Mouse (Mus musculus): ENCODE results near the gene Fam227b.

Gene Fam227b

DNA sequence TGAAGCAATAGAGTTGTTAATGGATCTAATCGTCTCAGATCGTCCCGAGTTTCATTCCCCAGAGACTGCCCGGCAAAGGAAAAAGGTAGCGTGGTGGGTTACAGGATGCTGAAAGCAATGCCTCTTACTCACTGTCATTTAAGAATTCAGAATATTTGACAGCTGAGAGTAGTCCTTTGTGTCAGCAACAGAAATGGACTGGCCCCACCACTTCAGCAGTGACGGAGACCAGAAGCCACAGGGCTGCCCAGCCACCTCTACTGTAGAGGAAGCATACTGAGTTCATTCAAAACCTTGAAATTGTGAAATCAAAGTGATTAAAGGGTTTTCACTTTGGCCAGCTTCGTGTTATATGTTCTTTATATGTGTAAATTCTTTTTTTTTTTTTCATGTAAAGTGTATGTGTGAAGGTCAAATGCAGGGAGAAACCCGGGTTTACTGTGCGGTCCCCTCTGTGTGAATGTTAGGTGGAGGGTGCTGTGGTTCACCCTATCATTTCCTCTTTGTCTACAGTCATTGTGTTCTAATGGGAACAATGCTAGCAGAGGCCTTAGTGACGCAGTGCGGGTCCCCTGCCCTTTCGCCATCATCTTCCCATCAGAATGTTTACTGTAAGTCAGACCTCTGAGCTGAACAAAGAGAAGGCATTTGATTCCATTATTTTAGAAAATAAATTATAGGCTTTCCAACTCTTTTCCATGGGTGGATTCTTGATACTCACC is 136.7 kb downstream of the Fam227b start:
- no peak for DNase-seq (ENCODE audit: extremely low spot score, low read depth, low spot score)

DNA sequence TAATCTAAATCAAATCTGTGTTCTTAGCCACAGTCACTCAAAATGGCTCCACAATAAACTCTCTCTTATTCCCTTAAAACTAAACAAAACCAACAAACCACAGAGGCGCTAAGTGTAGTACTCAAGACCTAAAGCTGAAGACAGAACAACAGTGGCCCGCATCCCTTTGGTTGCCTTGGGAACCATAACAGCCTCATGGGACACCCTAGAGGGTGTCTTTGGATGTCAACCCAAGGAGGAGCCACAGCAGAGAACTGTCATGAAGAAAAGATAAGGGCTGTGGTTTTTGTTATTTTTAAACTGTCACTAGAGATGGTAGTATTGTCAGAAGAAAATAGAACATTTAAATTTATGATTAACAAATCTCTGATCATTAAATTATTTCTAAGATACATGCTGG is 145.1 kb downstream of the Fam227b start:
- DNase-seq (ENCODE audit: extremely low spot score, low read depth, low spot score): no peak

DNA sequence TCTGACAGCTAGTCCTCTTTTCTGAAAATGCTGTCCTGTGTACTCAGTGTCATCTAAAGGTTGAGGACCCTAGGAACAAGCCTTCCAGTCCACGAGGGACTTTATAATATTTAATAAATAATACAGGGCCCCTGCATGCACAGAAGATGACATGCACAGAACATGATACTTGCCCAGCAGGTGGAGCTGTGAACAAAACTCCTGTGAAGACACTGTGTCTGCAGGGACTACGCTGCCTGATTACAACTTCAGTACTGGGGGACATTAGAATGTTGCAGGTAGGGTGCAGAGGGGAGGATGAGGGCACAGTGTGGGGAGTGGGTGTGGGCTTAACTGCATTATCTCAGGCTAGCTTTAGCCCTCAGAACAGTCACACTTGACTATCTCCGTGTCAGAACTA is 145.7 kb downstream of the Fam227b start:
- DNase-seq (ENCODE audit: extremely low spot score, low read depth, low spot score): no peak

DNA sequence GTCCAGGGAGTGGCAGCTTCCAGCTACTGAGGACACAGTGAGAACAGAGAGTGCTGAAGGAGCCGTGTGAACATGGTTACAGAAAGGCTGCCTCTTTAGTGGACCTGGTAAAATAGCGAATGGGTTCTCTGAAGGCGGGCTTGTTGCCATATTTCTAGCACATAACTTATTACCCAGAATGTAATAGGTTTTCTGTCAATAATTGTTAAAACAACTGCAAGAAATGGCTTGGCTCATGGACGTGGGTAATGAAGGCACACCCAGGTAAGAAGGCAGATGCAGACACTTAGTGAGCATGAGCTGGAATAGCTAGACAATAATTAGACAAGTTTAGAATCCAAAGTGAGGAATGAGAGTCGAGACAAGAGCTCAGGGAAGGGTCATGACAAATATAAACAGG is 149.5 kb downstream of the Fam227b start:
- DNase-seq (ENCODE audit: extremely low spot score, low read depth, low spot score): no peak

DNA sequence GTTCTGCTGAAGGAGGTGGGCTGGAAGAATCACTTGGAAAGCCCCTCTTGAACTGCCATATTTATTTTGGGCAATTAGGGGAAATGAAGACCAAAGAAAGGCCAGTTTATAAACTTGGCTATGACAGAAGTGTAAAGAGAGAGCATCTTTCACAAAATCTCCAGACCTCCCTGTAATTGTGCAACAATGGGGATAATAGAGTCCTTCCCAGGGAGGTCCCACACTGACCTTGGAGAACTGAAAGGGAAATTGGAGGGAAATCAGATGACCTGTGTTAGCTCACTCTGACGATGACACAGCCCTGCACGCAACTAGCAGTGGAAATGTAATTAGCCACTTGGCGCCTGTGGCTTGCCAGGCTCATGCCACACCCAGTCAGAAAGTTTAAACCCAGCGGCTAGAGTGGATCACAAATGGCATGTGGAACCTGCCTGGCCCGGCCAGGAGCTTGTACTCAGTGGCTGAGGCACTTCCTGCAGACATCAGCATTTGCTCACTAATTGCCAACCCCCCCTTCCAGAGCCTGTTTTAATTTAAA is 175.9 kb downstream of the Fam227b start:
- DNase-seq (ENCODE audit: extremely low spot score, low read depth, low spot score): no peak

DNA sequence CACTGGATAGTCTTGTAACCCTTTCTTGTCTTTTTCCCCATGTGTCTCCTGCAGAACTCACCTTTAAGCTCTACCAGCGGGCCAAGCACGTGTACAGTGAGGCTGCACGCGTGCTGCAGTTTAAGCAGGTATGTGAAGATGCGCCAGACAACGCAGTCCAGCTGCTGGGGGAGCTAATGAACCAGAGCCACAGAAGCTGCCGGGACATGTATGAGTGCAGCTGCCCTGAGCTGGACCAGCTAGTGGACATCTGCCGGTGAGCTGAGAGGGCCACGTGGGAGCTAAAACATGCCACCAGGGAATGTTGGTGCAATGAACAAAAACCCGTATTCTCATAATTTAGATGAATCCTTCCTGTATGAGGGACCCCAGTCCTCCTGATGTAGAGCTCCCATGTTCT is 176.6 kb downstream of the Fam227b start:
- DNase-seq (ENCODE audit: extremely low spot score, low read depth, low spot score): no peak

DNA sequence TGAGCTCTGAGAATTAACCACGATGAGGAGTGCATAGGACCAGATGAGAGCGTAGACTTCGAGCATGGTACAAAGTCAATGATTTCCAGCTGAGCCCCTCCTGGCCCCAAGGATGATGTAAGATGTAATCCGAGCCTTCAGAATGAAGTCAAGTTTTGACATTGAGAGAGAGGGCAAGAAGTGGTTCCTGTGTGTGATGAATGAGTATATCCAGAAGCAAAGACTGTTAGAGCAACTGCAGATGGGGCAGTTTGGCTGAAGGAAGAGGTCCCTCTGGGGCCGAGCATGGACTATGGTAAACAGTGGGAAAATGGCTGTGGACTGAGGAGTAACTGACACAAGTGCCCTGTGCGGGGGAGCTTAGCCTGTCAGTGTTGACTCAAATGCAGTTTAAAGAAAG is 178.6 kb downstream of the Fam227b start:
- DNase-seq (ENCODE audit: extremely low spot score, low read depth, low spot score): no peak

DNA sequence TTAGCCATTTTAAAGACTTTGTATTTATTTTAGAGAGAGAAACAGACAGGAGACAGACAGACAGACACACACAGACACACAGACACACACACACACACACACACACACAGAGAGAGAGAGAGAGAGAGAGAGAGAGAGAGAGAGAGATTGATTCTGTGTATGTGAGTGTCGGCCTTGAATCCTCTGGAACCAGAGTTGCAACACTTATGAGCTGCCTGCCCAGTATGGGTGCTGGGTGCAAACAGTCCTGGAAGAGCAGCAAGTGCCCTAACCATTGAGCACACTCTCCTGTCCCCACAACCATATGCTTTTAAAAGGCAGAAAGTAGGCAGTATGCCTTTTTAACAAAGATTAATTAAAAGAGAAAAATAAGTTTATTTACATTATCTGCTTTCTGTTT is 183.0 kb downstream of the Fam227b start:
- no peak for DNase-seq (ENCODE audit: extremely low spot score, low read depth, low spot score)

DNA sequence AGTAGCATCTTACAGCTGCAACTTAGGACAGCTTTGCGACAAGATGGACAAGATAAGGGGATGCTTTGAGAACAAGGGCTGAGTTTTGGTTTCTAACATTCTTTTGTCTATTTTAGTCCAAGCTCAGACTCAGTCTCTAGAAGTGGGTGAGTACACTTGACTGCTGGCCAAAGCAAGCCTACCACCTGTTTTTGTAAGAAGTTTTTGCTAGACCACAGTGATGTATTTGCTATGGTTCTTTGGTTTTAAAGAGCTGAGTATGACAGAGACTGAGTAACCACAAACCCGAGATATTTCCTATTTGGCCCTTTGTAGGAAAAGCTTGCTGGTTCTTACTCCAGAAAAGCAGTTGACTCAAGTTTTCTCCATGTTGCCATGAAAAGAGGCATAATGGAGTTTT is 203.6 kb downstream of the Fam227b start:
- no peak for DNase-seq (ENCODE audit: extremely low spot score, low read depth, low spot score)

DNA sequence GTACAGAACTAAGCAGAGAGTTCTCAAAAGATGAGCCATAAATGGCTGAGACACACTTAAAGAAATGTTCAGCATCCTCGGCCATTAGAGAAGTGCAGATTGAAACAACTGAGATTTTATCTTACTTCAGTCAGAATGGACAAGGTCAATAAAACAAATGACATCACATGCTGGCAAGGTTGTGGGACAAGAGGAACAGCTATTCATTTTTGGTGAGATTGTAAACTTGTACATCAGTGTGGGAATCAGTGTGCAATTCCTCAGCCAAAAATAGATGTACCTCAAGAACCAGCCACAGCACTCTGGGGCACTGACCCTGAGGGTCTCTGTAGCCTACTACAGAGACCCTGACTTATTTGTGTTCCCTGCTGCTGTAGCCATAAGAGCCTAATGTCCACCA is 208.5 kb downstream of the Fam227b start:
- no peak for DNase-seq (ENCODE audit: extremely low spot score, low read depth, low spot score)

DNA sequence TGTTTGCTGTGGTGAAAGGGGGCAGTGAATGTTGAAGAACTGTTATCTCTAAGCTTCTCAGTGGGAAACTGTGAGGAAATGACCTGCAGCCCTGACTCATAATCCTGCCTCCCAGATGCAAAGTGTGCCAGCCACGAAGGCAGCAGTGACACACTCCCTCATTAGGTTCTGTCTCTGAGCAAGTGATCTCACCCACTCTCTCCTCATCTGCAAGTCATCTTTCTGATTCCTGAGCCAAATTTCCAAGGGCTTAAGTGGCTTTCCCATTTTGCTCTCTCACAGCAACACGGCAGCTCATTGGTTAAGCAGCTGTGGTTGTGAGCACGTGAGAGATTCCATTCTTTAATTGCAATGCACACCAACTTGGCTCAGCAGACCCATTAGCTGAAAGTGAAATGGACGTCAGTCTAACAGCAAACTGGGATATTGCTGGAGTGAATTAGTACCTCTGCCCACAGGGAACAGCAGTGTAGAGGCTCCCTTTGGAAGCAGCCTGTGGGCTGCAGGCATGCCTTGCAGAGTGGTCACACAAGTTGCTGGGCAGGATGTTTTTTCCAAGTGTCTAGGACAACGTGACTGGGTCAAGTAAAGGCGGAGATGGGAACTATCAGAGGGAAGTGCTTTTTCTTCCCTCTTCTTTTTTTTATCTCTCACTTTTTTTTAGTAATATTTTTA is 210.6 kb downstream of the Fam227b start:
- DNase-seq (ENCODE audit: extremely low spot score, low read depth, low spot score): no peak

DNA sequence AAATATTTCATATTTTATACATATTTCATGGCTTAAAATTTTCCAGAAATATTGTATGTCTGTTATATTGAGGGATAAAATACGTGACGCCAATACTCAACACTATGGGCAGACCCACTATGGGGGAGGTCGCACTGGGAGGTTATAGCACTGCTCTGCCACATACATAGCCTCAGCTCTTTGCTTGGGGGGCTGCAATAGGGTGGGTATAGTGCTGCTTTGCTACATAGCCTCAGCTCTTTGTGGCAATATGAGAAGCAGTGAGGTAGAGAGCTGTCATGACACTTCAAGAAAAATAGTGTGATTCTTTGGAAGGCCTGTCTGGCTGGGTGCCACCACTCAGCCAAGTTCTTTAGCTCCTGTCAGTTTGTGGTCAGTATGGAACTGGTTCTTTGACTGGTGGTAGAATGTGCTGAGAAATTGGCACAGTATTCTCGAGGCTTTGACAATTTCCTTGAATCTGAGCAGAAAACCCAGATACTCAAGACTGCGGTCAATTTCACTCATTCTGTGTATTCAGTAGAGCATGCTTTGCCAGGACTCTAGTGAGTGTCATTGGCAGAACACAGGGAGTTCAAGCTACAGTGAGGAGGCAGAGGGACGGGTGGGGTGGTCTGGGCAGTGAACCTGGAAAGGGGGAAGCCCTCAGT is 212.7 kb downstream of the Fam227b start:
- DNase-seq (ENCODE audit: extremely low spot score, low read depth, low spot score): no peak

DNA sequence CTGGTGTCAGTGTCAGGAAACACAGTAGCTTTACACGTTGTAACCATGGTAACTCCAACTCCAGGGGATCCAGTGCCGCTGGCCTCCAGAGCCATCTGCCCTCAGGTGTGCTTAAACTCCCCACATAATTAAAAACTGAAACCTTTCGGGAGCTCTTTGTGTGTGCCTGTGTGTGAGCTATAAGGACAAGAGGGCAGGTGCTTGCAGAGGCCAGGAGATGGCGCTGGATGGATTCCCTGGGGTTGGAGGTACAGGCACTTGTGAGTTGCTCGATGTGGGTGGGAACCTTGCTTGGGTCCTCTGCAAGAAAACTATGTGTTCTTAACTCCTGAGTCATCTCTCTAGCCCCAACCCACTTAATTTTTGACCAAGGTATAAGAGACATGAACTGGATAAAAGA is 215.4 kb downstream of the Fam227b start:
- DNase-seq (ENCODE audit: extremely low spot score, low read depth, low spot score): no peak

DNA sequence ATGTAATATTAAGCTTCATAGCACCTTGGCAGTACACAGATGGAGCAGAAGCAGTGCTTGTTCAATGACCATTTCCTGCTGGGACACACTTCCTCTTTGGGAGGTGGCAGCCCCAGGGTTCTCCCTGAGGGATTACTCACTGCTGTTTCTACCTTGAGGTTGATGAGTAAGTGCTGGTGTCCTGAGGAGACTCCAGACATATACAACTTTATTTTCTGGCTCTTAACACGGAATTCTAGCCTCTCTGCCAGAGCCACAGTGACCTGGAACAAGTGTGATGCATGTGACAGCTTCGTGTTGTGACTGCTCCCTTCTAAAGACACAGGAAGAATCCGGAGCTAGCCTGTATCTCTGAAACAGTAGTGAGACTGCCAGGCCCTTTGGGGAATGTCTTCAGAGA is 217.8 kb downstream of the Fam227b start:
- no peak for DNase-seq (ENCODE audit: extremely low spot score, low read depth, low spot score)

Measured in hindlimb bud, embryonic 11.5 days (tissue).